In genomic region chr2:122348531-122349131, GRCm38 (mm10) we compare ENCODE assay signal across 8 mouse cellular contexts. TPM values are rescaled to one million over a fixed set of nuclear protein-coding genes. Genes with fewer than 3 reads are reported as not detected.
DNase-seq lines count a peak whose midpoint lies in the region; ATAC-seq and TF ChIP-seq lines count a peak whose summit lies in the region.

No protein-coding gene starts in this region.

- H3K27me3 ChIP-seq in hindbrain, postnatal 0 days (ENCODE audit: insufficient read depth, low read length): no peaks in the 10 kb centered on the region

- H3K4me2 ChIP-seq in hindbrain, postnatal 0 days (ENCODE audit: low read depth, low read length): peak overlapping the region; percentile 56

- H3K9me3 ChIP-seq in hindbrain, postnatal 0 days (ENCODE audit: low read length): no peaks in the 10 kb centered on the region

- H3K4me3 ChIP-seq in gastrocnemius, adult 2 months: peak overlapping the region; percentile 85
- peak overlapping the region; percentile 39 for H3K4me3 ChIP-seq in hindbrain, postnatal 0 days (ENCODE audit: low read length)

- peak overlapping the region; percentile 55 for H3K9ac ChIP-seq in hindbrain, postnatal 0 days (replicated peaks; ENCODE audit: low read length)

- peak; percentile 82 for ATAC-seq in hindbrain, postnatal 0 days
- ATAC-seq in megakaryocyte, adult 5-6 weeks (ENCODE audit: poor library complexity, severe bottlenecking): peak; percentile 95

- TF ChIP-seq CTCF in gastrocnemius, adult 2 months (IDR thresholded peaks at IDR 0.05): peak; percentile 86
- peak; percentile 75 for TF ChIP-seq CTCF in hindbrain, postnatal 0 days (IDR thresholded peaks at IDR 0.05; ENCODE audit: low read depth)

- H3K4me1 ChIP-seq in hindbrain, postnatal 0 days (ENCODE audit: insufficient read depth, low read length): peaks cover 30% of the 10 kb centered on the region; the same call in 1 of the 2 replicates

- no peaks in the 10 kb centered on the region for H3K36me3 ChIP-seq in hindbrain, postnatal 0 days (ENCODE audit: insufficient read depth, low read length)

- WGBS in hindbrain, postnatal 0 days: under 1% methylated on average over 57 of the region's 63 CpGs

- DNase-seq in ZHBTc4 (ENCODE audit: low read depth, low spot score): peak; percentile 90
- peak; percentile 67 to 90 for DNase-seq in cerebellum, postnatal 4 days (ENCODE audit: low spot score in 2 of 2)
- DNase-seq in gastrocnemius, adult 2 months: peak; percentile 96
- DNase-seq in hindbrain, postnatal 0 days (ENCODE audit: low spot score): peak; percentile 94
- peak; percentile 77 to 86 for DNase-seq in left cerebral cortex, adult 8-10 months (ENCODE audit: low spot score in 2 of 2)
- peak; percentile 91 for DNase-seq in right cerebral cortex, adult 18-20 months
- peak; percentile 93 for DNase-seq in urinary bladder, adult 2 months (ENCODE audit: low spot score)

- intact Hi-C loops in gastrocnemius, adult 2 months (cut with DNase I): loop anchor here (1.0 to 10.0 kb wide), 4 partner anchors 30 to 276 kb away; no protein-coding TSS in a partner anchor

- H3K27ac ChIP-seq in gastrocnemius, adult 2 months: peak overlapping the region; percentile 96
- peak overlapping the region; percentile 94 for H3K27ac ChIP-seq in hindbrain, postnatal 0 days

RNA-seq across cellular contexts. Expression of gene Shf, which starts 20.3 kb away (rescaled TPM):
- total RNA-seq in gastrocnemius, adult 2 months (2021): 1 to 10 TPM; 2.1 to 2.9 TPM
- total RNA-seq in hindbrain, postnatal 0 days (2014; rRNA removed): 131 and 134 TPM in 2 replicates
- polyA plus RNA-seq in hindbrain, postnatal 0 days (2015; fragmentation: Nextera tagmentation; extraction: Ambion mirVana): 12.2 and 13.0 TPM in 2 replicates
- total RNA-seq in left cerebral cortex, adult 8-10 months (2022): 10 to 100 TPM; 60.1 to 71.6 (median 71.0) TPM
- 0.31 and 2.1 TPM in 2 replicates for total RNA-seq in megakaryocyte, adult 5-6 weeks (2015)
- 0.81 and 1.5 TPM in 2 replicates for total RNA-seq in megakaryocyte, adult 5-6 weeks (2017)
- 8.2 TPM in 2 replicates for polyA plus RNA-seq in urinary bladder, adult 2 months (2012; rRNA removed)

RNA-seq across cellular contexts. Expression of gene Duox1, which starts 33.2 kb away (rescaled TPM):
- under 1 TPM; 0.43 to 0.73 TPM for total RNA-seq in gastrocnemius, adult 2 months (2021)
- total RNA-seq in hindbrain, postnatal 0 days (2014; rRNA removed): 0.10 and 0.11 TPM in 2 replicates
- 0.10 and 0.14 TPM in 2 replicates for polyA plus RNA-seq in hindbrain, postnatal 0 days (2015; fragmentation: Nextera tagmentation; extraction: Ambion mirVana)
- total RNA-seq in left cerebral cortex, adult 8-10 months (2022): under 1 TPM in 1 of 4 experiments, not detected in 3; 0.07 TPM
- not detected in 2 replicates for total RNA-seq in megakaryocyte, adult 5-6 weeks (2015)
- not detected in 2 replicates for total RNA-seq in megakaryocyte, adult 5-6 weeks (2017)
- polyA plus RNA-seq in urinary bladder, adult 2 months (2012; rRNA removed): 5.3 and 6.8 TPM in 2 replicates

RNA-seq across cellular contexts. Expression of gene Duoxa1, which starts 35.1 kb away (rescaled TPM):
- under 1 TPM; 0.28 to 0.95 TPM for total RNA-seq in gastrocnemius, adult 2 months (2021)
- not detected in 2 replicates for total RNA-seq in hindbrain, postnatal 0 days (2014; rRNA removed)
- polyA plus RNA-seq in hindbrain, postnatal 0 days (2015; fragmentation: Nextera tagmentation; extraction: Ambion mirVana): 0.35 TPM in 2 replicates
- total RNA-seq in left cerebral cortex, adult 8-10 months (2022): under 1 TPM in 1 of 4 experiments, not detected in 3; 0.55 TPM
- not detected in 2 replicates for total RNA-seq in megakaryocyte, adult 5-6 weeks (2015)
- not detected in 2 replicates for total RNA-seq in megakaryocyte, adult 5-6 weeks (2017)
- polyA plus RNA-seq in urinary bladder, adult 2 months (2012; rRNA removed): 22.8 and 26.6 TPM in 2 replicates

RNA-seq across cellular contexts. Expression of gene Duoxa2, which starts 49.9 kb away (rescaled TPM):
- not detected for total RNA-seq in gastrocnemius, adult 2 months (2021)
- total RNA-seq in hindbrain, postnatal 0 days (2014; rRNA removed): 0.37 and 0.93 TPM in 2 replicates
- 0.38 and 0.73 TPM in 2 replicates for polyA plus RNA-seq in hindbrain, postnatal 0 days (2015; fragmentation: Nextera tagmentation; extraction: Ambion mirVana)
- total RNA-seq in left cerebral cortex, adult 8-10 months (2022): not detected
- not detected in 2 replicates for total RNA-seq in megakaryocyte, adult 5-6 weeks (2015)
- not detected in 2 replicates for total RNA-seq in megakaryocyte, adult 5-6 weeks (2017)
- 0.34 and 0.50 TPM in 2 replicates for polyA plus RNA-seq in urinary bladder, adult 2 months (2012; rRNA removed)

RNA-seq across cellular contexts. Expression of gene Duox2, which starts 50.4 kb away (rescaled TPM):
- total RNA-seq in gastrocnemius, adult 2 months (2021): under 1 TPM; 0.06 to 0.13 TPM
- total RNA-seq in hindbrain, postnatal 0 days (2014; rRNA removed): 0.16 TPM in 1 of 2 replicates, not detected in the other
- polyA plus RNA-seq in hindbrain, postnatal 0 days (2015; fragmentation: Nextera tagmentation; extraction: Ambion mirVana): 0.05 TPM in 1 of 2 replicates, not detected in the other
- under 1 TPM in 1 of 4 experiments, not detected in 3; 0.09 TPM for total RNA-seq in left cerebral cortex, adult 8-10 months (2022)
- not detected in 2 replicates for total RNA-seq in megakaryocyte, adult 5-6 weeks (2015)
- not detected in 2 replicates for total RNA-seq in megakaryocyte, adult 5-6 weeks (2017)
- polyA plus RNA-seq in urinary bladder, adult 2 months (2012; rRNA removed): 0.54 and 0.56 TPM in 2 replicates

Comparison
In these comparisons a context has a peak if more than half of its experiments do, and no peak if none do; other contexts are left out.
1. Peak in every context shown above with its lines: DNase-seq, ATAC-seq, H3K4me3 ChIP-seq and H3K27ac ChIP-seq.
2. RNA of gene Shf, which starts 20.3 kb away (total RNA-seq): 131 to 134 TPM in hindbrain, postnatal 0 days and 60.1 to 71.6 TPM in left cerebral cortex, adult 8-10 months; 2.1 to 2.9 TPM in gastrocnemius, adult 2 months and 0.31 to 2.1 TPM in megakaryocyte, adult 5-6 weeks; every median in the first group is over 10 times any median in the second.